Mouse (Mus musculus): ENCODE data around the gene Arf3.

Arf3 gene

GRCm38 (mm10) chr15:98710442-98710841, 52.6 kb downstream of the Arf3 start:
- peak; percentile 86 for DNase-seq

GRCm38 (mm10) chr15:98707766-98708372, 55.1 kb downstream of the Arf3 start, which contains the start of gene Ccdc65:
Gene Ccdc65, plus strand, starts transcription at chr15:98708207.
- DNase-seq: peak; percentile 90

DNA sequence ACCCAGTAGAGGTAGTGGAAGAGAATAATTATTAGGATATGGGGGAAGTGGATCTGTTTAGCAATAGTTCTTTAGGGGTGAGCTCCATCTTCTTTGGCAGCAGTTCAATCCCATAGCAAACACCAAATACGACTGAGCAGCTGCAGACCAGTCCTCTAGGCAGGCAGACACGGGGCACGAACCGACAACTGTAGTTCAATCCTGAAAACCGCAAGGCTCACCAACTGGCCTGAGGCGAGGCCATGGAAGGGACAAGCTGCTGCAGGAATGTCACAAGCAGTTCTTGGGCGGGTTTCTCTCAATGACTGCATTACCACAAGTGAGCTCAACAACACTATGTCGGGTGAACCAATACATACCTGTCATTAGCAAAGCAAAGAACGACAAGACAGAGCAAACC, 58.7 kb downstream of the Arf3 start:
- no peak for DNase-seq

- peak; percentile 96 for DNase-seq
Observed at GRCm38 (mm10) chr15:98699190-98700105, 63.6 kb downstream of the Arf3 start.

DNA sequence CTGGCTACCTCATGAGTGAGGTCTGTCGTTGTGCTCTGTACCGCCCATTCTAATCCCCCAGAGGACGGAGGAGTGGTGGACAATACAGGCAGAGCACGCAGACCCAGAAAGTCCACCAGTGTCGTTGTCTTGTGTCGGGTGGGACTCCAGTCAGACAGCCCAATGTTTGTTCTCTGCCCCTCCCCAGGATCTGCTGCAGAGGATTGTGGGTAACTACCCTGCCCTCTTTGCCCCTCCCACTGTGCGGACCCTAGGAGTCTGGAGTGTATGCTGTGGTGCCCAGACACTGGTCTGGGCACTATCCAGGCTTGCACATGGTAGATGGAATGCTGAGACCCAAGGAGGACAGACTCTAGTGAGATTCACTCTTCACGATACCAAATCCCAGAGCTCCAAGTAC, 66.8 kb downstream of the Arf3 start:
- DNase-seq: no peak

DNA sequence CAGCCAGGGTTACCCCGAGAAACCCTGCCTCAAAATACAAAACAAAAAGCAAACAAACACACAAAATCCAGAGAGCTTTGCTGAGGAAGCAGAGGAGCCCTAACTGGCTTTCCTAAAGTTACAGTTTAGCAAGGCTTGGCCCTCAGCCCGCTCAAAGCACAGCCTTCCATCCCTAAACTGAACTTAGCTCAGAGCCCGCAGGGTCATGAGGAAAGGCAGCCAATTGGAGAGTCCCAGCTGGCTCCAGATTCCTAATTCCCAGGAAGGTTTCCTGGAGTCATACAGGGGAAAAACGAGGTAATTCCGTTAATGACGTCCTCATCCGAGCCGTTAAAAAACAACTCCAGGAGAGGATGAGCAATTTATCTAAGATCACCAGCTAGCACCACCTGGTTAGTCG, 67.3 kb downstream of the Arf3 start:
- no peak for DNase-seq

GRCm38 (mm10) chr15:98692171-98692715, 70.8 kb downstream of the Arf3 start:
- DNase-seq: no peak

GRCm38 (mm10) chr15:98691486-98692147, 71.4 kb downstream of the Arf3 start:
- DNase-seq: peak; percentile 42

- no peak for DNase-seq
Observed at GRCm38 (mm10) chr15:98689682-98690081, 73.3 kb downstream of the Arf3 start.

All from right cerebral cortex, postnatal 14 days (tissue).